Mouse (Mus musculus): ENCODE results near the gene Lmod3. TPM values are rescaled to one million over a fixed set of nuclear protein-coding genes. Genes with fewer than 3 reads are reported as not detected.
A peak's percentile ranks its signal among the peaks of the same experiment; 100 is the strongest.

The Lmod3 gene
- polyA plus RNA-seq, 1 experiment from 2014 or later: 27.8 TPM

GRCm38 (mm10) chr6:97223566-97223965 lies 29.0 kb downstream of the Lmod3 start:
- peaks cover 3% of the 10 kb centered on the region; the same call in 1 of the 2 replicates for H3K36me3 ChIP-seq (ENCODE audit: control insufficient read depth, insufficient read depth)
- no peaks in the 10 kb centered on the region for H3K9me3 ChIP-seq (replicated peaks; ENCODE audit: control insufficient read depth, low read length)
- H3K27ac ChIP-seq (ENCODE audit: low read length): peak overlapping the region; percentile 82
- H3K4me1 ChIP-seq (ENCODE audit: control insufficient read depth, insufficient read depth, low read length): peaks cover 48% of the 10 kb centered on the region
- H3K27me3 ChIP-seq (ENCODE audit: control insufficient read depth, insufficient read depth, low read length): no peaks in the 10 kb centered on the region
- 60% methylated on average over 4 of the region's 4 CpGs for WGBS
- no peak for ATAC-seq (replicated peaks; ENCODE audit: extremely low read depth, insufficient read depth, low FRiP score)
- H3K4me3 ChIP-seq (ENCODE audit: low read length): no peak overlapping the region
- H3K4me2 ChIP-seq (ENCODE audit: low read depth, low read length): peak overlapping the region; percentile 52; the same call in 1 of the 2 replicates
- H3K9ac ChIP-seq (ENCODE audit: low read length): 0 out of 2 replicates have a peak overlapping the region, but pooled peaks have one; percentile 14

GRCm38 (mm10) chr6:97222931-97223467 lies 29.6 kb downstream of the Lmod3 start:
- Histone ChIP-seq H3K9ac (ENCODE audit: low read length) (0 out of 2 replicates have a peak overlapping the region, but pooled peaks have one; percentile 14), H3K36me3 (ENCODE audit: control insufficient read depth, insufficient read depth) (peaks cover 3% of the 10 kb centered on the region; the same call in 1 of the 2 replicates), H3K9me3 (replicated peaks; ENCODE audit: control insufficient read depth, low read length) (no peaks in the 10 kb centered on the region), H3K27me3 (ENCODE audit: control insufficient read depth, insufficient read depth, low read length) (no peaks in the 10 kb centered on the region), H3K4me2 (ENCODE audit: low read depth, low read length) (peak overlapping the region; percentile 52), H3K4me3 (ENCODE audit: low read length) (no peak overlapping the region), H3K27ac (ENCODE audit: low read length) (peak overlapping the region; percentile 82), H3K4me1 (ENCODE audit: control insufficient read depth, insufficient read depth, low read length) (peaks cover 48% of the 10 kb centered on the region)
- ATAC-seq (replicated peaks; ENCODE audit: extremely low read depth, insufficient read depth, low FRiP score): 0 out of 2 replicates have a peak, but pooled peaks have one; percentile 25
- WGBS: 31% methylated on average over 5 of the region's 5 CpGs

- Histone ChIP-seq H3K4me3 (ENCODE audit: low read length) (no peak overlapping the region), H3K36me3 (ENCODE audit: control insufficient read depth, insufficient read depth) (peaks cover 3% of the 10 kb centered on the region; the same call in 1 of the 2 replicates), H3K4me1 (ENCODE audit: control insufficient read depth, insufficient read depth, low read length) (peaks cover 48% of the 10 kb centered on the region), H3K9ac (ENCODE audit: low read length) (no peak overlapping the region), H3K4me2 (ENCODE audit: low read depth, low read length) (peak overlapping the region; percentile 52; the same call in 1 of the 2 replicates), H3K27me3 (ENCODE audit: control insufficient read depth, insufficient read depth, low read length) (no peaks in the 10 kb centered on the region), H3K27ac (ENCODE audit: low read length) (peak overlapping the region; percentile 66; the same call in 1 of the 2 replicates), H3K9me3 (replicated peaks; ENCODE audit: control insufficient read depth, low read length) (no peaks in the 10 kb centered on the region)
- ATAC-seq (replicated peaks; ENCODE audit: extremely low read depth, insufficient read depth, low FRiP score): no peak
- 49% methylated on average over 6 of the region's 6 CpGs for WGBS
Observed at GRCm38 (mm10) chr6:97222321-97222720, 30.2 kb downstream of the Lmod3 start.

GRCm38 (mm10) chr6:97221205-97222025 lies 31.1 kb downstream of the Lmod3 start:
- H3K27ac ChIP-seq (ENCODE audit: low read length): peak overlapping the region; percentile 66
- no peaks in the 10 kb centered on the region for H3K9me3 ChIP-seq (replicated peaks; ENCODE audit: control insufficient read depth, low read length)
- H3K27me3 ChIP-seq (ENCODE audit: control insufficient read depth, insufficient read depth, low read length): no peaks in the 10 kb centered on the region
- 50% methylated on average over 15 of the region's 15 CpGs for WGBS
- no peak for ATAC-seq (replicated peaks; ENCODE audit: extremely low read depth, insufficient read depth, low FRiP score)
- H3K4me2 ChIP-seq (ENCODE audit: low read depth, low read length): no peak overlapping the region
- H3K4me1 ChIP-seq (ENCODE audit: control insufficient read depth, insufficient read depth, low read length): peaks cover 50% of the 10 kb centered on the region
- H3K9ac ChIP-seq (ENCODE audit: low read length): peak overlapping the region; percentile 49
- 0 out of 2 replicates have a peak, but pooled peaks cover 3% of the 10 kb centered on the region for H3K36me3 ChIP-seq (ENCODE audit: control insufficient read depth, insufficient read depth)
- H3K4me3 ChIP-seq (ENCODE audit: low read length): no peak overlapping the region

- no peak for ATAC-seq (replicated peaks; ENCODE audit: extremely low read depth, insufficient read depth, low FRiP score)
- H3K4me1 ChIP-seq (ENCODE audit: control insufficient read depth, insufficient read depth, low read length): peaks cover 49% of the 10 kb centered on the region
- H3K9ac ChIP-seq (ENCODE audit: low read length): no peak overlapping the region
- H3K9me3 ChIP-seq (replicated peaks; ENCODE audit: control insufficient read depth, low read length): no peaks in the 10 kb centered on the region
- H3K27me3 ChIP-seq (ENCODE audit: control insufficient read depth, insufficient read depth, low read length): no peaks in the 10 kb centered on the region
- WGBS: 93% methylated on average over 2 of the region's 5 CpGs
- H3K27ac ChIP-seq (ENCODE audit: low read length): no peak overlapping the region
- H3K36me3 ChIP-seq (ENCODE audit: control insufficient read depth, insufficient read depth): 0 out of 2 replicates have a peak, but pooled peaks cover 3% of the 10 kb centered on the region
- no peak overlapping the region for H3K4me2 ChIP-seq (ENCODE audit: low read depth, low read length)
- H3K4me3 ChIP-seq (ENCODE audit: low read length): no peak overlapping the region
Observed at GRCm38 (mm10) chr6:97220672-97221071, 31.9 kb downstream of the Lmod3 start.

GRCm38 (mm10) chr6:97216154-97216821 lies 36.3 kb downstream of the Lmod3 start:
- WGBS: 64% methylated on average over 4 of the region's 4 CpGs
- no peak overlapping the region for H3K4me3 ChIP-seq (ENCODE audit: low read length)
- H3K36me3 ChIP-seq (ENCODE audit: control insufficient read depth, insufficient read depth): peaks cover 10% of the 10 kb centered on the region; the same call in 1 of the 2 replicates
- H3K9ac ChIP-seq (ENCODE audit: low read length): no peak overlapping the region
- no peaks in the 10 kb centered on the region for H3K27me3 ChIP-seq (ENCODE audit: control insufficient read depth, insufficient read depth, low read length)
- no peak overlapping the region for H3K4me2 ChIP-seq (ENCODE audit: low read depth, low read length)
- no peak for ATAC-seq (replicated peaks; ENCODE audit: extremely low read depth, insufficient read depth, low FRiP score)
- H3K9me3 ChIP-seq (replicated peaks; ENCODE audit: control insufficient read depth, low read length): no peaks in the 10 kb centered on the region
- peaks cover 42% of the 10 kb centered on the region for H3K4me1 ChIP-seq (ENCODE audit: control insufficient read depth, insufficient read depth, low read length)
- peak overlapping the region; percentile 27 for H3K27ac ChIP-seq (ENCODE audit: low read length)

GRCm38 (mm10) chr6:97211981-97212380 lies 40.6 kb downstream of the Lmod3 start:
- no peaks in the 10 kb centered on the region for H3K27me3 ChIP-seq (ENCODE audit: control insufficient read depth, insufficient read depth, low read length)
- ATAC-seq (replicated peaks; ENCODE audit: extremely low read depth, insufficient read depth, low FRiP score): 0 out of 2 replicates have a peak, but pooled peaks have one; percentile 2

GRCm38 (mm10) chr6:97210962-97211601 lies 41.5 kb downstream of the Lmod3 start:
- H3K4me3 ChIP-seq (ENCODE audit: low read length): peak overlapping the region; percentile 92
- no peaks in the 10 kb centered on the region for H3K27me3 ChIP-seq (ENCODE audit: control insufficient read depth, insufficient read depth, low read length)
- H3K27ac ChIP-seq (ENCODE audit: low read length): peak overlapping the region; percentile 90
- peak overlapping the region; percentile 93 for H3K9ac ChIP-seq (ENCODE audit: low read length)
- peaks cover 37% of the 10 kb centered on the region for H3K4me1 ChIP-seq (ENCODE audit: control insufficient read depth, insufficient read depth, low read length)
- H3K4me2 ChIP-seq (ENCODE audit: low read depth, low read length): peak overlapping the region; percentile 94
- peak; percentile 46 for ATAC-seq (replicated peaks; ENCODE audit: extremely low read depth, insufficient read depth, low FRiP score)
- peaks cover 10% of the 10 kb centered on the region; the same call in 1 of the 2 replicates for H3K36me3 ChIP-seq (ENCODE audit: control insufficient read depth, insufficient read depth)
- H3K9me3 ChIP-seq (replicated peaks; ENCODE audit: control insufficient read depth, low read length): no peaks in the 10 kb centered on the region
- WGBS: under 1% methylated on average over 22 of the region's 22 CpGs

More at GRCm38 (mm10) chr6:97211981-97212380, 40.6 kb downstream of the Lmod3 start:
- Histone ChIP-seq H3K9me3 (replicated peaks; ENCODE audit: control insufficient read depth, low read length) (no peaks in the 10 kb centered on the region), H3K4me2 (ENCODE audit: low read depth, low read length) (peak overlapping the region; percentile 94), H3K4me1 (ENCODE audit: control insufficient read depth, insufficient read depth, low read length) (peaks cover 43% of the 10 kb centered on the region), H3K27ac (ENCODE audit: low read length) (peak overlapping the region; percentile 62; the same call in 1 of the 2 replicates), H3K9ac (ENCODE audit: low read length) (peak overlapping the region; percentile 93), H3K36me3 (ENCODE audit: control insufficient read depth, insufficient read depth) (peaks cover 10% of the 10 kb centered on the region; the same call in 1 of the 2 replicates), H3K4me3 (ENCODE audit: low read length) (peak overlapping the region; percentile 92)
- 40% methylated on average over 12 of the region's 12 CpGs for WGBS
